Mouse (Mus musculus): ENCODE results near the gene Gm7137.
"Not testable (repeated sequence)": the region's sequence is repeated elsewhere in the genome, so short reads cannot be mapped to it uniquely, and the experiment has no call there.

- not testable (repeated sequence) for TF ChIP-seq POLR2A (IDR thresholded peaks at IDR 0.05; ENCODE audit: borderline replicate concordance, low read depth, low read length); CTCF (IDR thresholded peaks at IDR 0.05; ENCODE audit: low read depth, low read length)
These were observed 5.6 kb downstream of the Gm7137 start, which contains the start of gene Gm3250 for GRCm38 (mm10) chr10:77782442-77782841.

All from bone marrow macrophage, adult 2 months (primary cell).